Mouse (Mus musculus) gastrocnemius, postnatal 36 days (tissue): ENCODE measurements at regions not wholly inside any gene's neighbourhood (a gene's known extent, or its start where the extent isn't known, plus 50 kb on each side); places are given as distances from the start of the nearest gene placed in this dataset.

ENCODE experiments used
- DNase-seq, 2 experiments: peaks; one replicate each; pipeline ENCODE4 v3.0.0; 2022
- intact Hi-C: fragments of 180-260 bp; cut with DNase I; formaldehyde crosslinking; loops from one replicate; pipeline ENCODE4 v1.15.1; 2025

DNA sequence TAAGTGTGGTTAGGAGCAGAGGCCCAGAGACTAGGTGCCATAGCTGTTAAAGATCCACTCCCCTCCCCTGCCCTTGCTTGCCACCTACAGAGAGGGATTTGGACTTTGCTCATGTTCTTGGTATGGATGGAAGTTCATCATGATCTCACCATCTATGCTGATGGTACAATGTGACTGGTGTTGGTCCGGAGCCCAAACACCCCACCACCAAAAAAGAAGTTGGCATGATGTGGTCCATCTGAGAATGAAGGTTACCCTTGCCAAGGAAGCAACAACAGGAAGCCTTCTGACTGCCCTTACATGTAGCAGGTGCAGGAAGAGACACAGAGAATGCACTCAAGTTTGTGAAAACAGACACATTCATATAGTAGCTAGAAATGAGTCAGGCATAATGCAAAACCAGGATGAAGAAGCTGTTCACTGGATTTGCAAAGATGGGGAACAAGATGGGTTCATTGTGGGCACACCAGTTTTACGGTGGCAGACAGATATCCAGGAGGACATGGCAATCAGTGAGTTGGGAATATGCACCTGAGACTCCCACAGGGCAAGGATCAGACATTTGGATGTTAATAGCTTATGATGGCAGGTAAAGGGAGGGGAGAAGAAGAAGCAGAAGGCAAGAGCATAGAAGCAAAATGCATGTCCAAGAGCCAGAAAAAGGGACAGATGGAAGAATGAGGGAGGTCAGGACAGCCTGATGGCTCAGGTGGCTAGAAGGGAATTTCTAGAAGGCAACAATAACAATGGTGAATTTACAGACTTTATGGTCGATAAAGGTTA lies 420.8 kb downstream of the Prdm2 start:
- DNase-seq = no peak
- intact Hi-C loops = no loop called here

DNA sequence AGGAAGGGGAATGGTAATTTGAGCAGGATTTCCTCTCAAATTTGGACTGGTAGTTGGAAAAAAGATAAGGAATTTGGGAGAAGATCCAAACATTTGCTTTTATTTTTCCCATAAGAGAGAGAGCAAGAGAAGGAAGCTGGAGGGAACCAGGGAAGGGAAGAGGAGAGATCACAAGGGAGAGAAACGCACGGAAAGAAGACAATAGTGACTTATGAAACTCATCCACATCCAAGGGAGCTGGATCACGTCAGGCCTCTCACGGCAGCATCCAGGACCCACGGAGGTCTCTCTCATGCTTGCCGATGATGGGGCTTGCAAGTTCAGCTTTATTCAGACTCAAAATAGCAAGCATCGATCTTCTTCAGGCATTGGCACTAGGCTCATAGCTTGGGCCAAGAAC lies 423.7 kb downstream of the Prdm2 start:
- intact Hi-C loops = no loop called here

DNA sequence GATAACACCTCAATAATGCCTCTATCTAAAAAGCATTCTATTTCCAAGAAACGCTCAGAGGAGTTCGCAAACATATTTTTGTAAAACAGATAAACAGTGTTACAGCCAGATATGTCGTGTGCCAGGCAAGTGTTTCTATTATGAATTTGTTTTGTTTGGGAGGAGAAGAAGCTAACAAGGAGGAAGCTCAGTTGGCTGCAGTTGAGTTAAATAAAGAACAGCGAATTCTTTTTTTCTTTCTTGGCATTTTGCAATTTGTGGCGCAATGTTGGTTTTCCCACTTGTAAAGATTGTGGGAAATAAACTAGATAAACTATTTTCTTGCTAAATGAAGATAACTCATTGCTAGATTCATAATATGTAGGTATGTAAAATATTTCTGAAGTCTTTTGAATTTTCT lies 427.4 kb downstream of the Prdm2 start:
- no peak for DNase-seq
- intact Hi-C loops = no loop called here

More for the DNA sequence above, 423.7 kb downstream of the Prdm2 start:
- peak in 1 of 2 experiments; percentile 16 for DNase-seq

DNA sequence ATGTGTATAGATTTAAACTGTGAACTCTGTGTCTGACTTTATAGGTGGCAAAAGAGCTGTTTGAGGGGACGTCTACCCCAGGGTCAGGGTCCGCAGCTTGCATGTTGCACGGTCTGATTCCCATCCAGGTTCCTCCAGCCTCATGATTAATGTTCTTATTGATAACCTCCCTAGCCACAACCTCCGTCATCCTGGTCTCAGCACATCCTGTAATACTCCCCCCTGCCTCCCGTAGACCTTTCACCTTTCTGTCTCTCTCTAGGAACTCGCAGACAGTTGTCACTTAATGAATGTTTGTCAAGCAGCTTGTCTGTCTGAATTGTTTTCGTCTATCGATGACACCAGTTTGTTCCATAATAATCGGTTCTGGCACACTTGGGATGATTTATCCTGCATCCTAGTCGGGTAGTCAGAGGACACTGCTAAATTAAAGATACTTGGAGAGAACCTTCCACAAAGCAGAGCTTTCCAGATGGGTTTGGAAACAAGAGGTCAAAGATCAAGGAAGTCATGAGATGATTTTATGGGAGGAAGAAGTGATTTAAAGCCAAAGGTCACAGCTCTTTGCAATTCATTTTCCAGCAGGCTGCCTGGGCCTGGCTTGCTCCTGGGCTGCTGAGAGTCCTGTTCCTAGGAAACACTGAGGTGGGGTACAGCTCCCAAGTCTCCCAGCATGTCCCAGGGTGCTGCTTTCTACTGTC lies 435.9 kb downstream of the Prdm2 start:
- intact Hi-C loops = no loop called here
- DNase-seq = no peak

DNA sequence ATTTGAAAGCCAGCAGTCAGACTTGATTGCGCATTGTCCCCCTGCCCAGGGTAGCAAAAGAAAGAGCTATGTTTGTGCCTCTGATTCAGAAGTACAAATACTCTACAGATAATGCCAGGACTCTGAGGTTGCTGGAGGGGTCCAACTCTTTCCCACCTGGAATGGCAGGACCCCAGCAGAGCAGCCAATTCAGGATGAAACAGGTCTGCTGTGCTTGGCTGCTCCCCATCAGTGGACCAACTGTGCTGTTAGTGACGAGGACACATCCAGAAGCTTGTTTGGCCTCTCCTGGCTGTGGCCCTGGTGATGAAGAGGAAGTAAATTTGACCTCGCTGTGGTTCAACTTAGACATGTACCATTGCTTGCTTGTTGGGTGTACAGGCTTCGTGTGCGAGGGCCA lies 437.8 kb downstream of the Prdm2 start:
- intact Hi-C loops = no loop called here
- no peak for DNase-seq

DNA sequence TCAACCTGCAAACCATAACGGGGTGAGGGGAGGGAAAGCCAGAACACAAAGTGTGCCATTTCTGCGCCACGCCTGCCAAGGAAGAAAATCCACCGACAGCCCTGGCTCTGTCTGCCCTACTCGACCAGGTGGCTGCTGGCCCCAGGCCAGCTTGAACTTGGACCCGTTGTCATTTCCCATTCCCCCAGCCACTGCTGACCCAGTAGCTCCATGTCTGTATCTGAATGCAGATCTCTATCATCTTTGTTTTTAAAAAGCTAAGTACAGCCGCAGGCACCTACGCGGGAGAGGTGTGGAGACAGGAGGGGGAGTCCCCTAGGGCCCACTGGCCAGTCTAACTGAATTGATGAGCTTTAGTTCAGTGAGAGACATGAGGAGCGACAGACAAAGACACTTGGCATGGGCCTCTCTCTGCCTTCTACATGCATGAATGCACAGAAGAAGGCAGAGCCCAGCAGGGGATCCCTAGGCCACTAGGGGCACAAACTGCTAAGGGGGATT lies 439.1 kb downstream of the Prdm2 start:
- intact Hi-C loops = no loop called here
- no peak for DNase-seq

DNA sequence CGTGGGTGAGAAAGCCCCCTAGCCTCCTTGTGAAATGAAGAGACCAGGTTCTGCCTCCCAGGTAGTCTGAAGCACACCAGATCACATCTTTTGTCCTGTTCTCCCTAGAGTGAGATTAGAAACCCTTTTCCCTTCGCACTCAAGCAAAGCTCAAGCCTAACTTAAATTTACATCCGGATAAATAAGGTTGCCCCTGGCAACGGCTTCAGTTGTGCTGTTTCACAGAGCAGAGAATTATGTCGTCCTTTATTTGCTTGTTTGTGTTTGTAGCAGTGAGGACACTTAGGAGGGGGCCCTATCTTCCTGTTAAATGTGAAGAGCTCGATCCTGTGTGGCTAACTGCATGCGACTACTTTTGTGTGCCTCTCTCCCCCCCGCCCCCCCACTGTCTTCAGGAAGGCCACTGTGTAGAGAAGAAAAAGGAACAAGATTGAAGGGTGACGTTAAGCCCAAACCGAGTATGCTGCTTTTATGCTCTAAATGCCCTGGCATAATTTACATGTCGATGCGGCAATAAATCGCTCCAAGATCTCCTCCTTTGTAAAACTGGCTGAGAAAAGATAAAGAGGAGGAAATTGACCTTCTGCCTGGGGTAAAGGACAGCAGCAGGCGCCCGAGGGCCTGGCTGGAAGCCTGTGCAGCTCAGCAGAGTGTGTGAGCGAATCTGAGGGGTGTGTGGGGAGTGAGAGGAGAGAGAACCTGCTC lies 439.9 kb downstream of the Prdm2 start:
- intact Hi-C loops = no loop called here
- DNase-seq = no peak

DNA sequence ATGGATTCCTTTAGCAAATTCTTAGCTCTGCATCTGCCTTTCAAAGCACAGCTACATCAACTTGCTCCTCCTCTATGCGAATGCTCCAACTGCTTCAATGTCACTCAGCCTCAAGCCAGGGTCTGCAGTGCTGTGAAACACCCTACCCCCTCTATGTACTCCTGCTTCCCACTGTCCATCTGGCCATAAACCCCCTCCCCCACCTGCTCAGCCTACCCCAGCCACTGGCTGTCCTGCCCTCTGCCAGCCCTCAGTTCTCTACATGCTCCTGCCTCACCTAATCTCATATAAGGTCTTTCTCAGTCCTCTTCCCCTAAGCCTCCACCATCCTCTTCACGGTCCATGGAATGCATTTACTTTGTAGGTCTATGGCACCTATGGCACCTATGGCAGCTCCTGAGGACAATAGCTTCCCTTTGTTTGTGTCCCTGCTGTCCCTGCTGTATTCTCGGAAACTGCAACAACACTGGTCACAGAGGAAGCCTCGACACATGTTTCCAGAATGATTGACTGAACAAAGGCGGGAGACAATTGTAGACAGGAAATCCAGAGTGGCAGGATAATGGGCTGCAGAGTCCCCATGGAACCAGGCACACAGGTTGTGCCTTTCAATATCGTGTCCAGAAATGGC lies 441.2 kb downstream of the Prdm2 start:
- intact Hi-C loops = no loop called here

DNA sequence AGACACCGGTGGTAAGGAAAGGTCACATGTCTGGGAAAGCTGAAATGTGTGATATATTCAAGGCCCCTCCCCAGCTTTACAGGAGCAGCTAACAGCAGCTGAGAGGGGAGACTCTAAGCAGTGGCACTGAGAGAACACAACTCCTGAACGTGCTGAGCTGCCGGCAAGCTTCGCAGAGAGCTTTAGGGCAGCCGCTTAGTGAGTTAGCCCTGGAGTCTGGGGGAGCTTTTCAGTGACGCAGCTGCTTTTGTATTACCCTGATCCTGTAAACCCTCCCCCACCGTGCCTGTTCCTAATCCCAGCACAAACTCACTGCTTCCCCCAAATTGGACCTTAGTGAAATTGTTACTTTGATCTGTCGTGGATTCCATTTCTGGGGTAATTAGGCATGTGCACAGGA lies 442.6 kb downstream of the Prdm2 start:
- intact Hi-C loops = no loop called here
- DNase-seq = no peak

More for the DNA sequence above, 441.2 kb downstream of the Prdm2 start:
- no peak for DNase-seq

DNA sequence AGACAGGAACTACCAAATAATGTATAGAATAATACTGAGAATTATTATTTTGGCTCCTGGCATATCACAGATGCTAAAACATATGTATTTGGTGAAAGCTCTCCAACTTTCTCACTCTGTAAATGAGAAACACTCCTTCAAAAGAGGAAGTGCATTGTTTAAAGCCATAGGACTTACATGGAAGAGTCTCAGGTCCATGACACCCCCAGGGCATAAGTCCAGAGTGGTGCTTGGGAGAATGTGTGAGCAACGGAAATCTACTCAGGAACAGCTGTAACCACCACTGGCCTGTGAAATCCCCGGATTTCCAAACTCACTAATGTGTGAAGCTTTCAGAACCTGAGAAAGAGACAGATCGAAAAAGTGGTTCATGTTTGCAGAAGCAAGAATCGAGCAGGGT lies 445.1 kb downstream of the Prdm2 start:
- DNase-seq = no peak
- intact Hi-C loops = no loop called here

DNA sequence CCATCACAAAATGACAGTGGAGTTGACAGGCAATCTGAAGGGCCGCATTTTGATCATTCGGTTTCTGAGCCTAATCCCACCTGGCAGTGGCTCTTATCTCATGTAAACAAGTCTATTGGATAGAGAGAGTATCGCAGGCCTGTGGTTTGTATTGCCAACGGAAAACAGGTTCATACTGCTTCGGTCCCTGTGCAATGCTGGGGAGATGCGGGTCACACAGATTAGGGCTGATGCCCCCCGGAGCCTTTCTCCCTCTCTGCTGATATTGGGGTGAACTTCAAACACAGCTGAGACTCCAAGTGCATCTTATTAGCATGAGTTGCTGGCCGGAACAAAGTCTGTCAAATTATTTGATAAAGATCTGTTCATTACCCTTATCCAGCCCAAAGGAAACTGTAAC lies 451.2 kb downstream of the Prdm2 start:
- intact Hi-C loops = no loop called here
- DNase-seq = no peak

DNA sequence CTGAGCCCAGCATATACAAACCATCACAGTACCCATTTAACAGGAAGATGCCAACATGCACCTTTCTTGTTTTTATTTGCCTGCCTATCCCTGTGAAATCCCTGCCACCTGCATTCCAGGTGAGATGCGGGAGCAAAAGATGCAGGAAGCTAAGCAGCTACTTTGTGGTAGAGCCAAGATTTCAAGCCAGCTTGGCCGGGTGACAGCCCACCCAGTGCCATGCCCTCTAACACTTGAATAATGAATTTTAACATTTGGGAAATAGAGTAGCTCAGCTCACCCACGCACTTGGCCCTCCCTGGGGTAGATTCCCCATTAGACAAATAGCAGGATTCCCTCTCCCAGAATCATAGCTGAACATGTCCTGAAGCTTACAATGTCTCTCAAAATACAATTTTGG lies 454.7 kb downstream of the Prdm2 start:
- DNase-seq = no peak
- intact Hi-C loops = no loop called here

DNA sequence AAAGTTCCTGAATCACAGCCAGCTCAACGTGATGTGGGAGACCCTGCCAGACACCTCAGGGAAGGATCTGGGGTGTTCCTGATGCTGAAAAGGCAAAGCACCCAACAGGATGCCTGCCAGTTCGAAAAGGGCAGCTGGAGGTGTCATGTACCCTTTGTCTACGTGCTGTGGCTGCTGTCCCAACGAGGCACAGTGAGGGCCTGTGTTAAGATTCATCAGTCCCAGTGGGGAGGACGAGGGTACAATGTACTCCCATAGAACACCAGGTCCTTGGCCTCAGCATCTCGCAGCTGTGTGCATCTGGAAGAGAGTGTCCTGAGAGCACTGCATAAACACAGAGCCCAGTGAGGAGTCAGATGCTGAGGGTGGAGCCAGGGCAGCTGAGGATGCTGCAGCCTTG lies 456.5 kb downstream of the Prdm2 start:
- intact Hi-C loops = no loop called here
- DNase-seq = peak; percentile 49 to 50

DNA sequence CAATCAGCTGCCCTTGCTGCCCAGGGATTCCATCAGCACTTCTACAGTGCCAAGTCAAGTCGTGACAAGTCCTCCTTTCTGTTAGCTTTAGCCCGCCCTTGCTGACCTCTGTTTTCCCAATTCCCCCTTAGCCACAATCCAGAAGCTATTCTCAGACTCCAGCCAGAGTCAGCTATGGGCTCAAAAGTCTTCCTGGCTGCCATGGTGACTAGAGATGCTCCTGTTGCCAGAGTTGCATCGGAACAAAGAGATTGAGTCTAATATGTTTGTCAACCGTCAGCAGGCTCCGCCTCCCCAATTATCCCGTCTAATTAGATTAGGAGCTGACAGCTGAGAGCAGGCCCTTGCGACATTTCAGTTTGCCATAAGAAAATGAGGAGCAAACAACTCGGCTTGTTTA lies 462.9 kb downstream of the Prdm2 start:
- no peak for DNase-seq
- intact Hi-C loops = no loop called here

DNA sequence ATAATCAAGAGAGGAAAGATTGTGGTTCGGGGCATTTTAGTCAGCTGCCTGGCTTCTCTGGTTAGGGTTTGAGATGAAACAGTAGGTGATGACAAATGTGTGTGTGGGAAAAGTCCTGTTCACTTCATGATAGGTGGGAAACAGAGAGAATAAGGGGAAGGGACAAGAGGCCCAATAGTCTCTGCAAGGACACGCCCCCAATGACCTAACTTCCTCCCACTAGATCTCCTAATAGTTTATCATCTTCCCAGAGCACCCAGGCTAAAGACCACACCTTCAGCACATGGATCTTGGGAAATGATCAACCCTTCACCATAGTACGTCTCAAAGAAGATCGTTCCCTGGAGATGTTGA lies 484.3 kb upstream of the Kazn start:
- DNase-seq = no peak

DNA sequence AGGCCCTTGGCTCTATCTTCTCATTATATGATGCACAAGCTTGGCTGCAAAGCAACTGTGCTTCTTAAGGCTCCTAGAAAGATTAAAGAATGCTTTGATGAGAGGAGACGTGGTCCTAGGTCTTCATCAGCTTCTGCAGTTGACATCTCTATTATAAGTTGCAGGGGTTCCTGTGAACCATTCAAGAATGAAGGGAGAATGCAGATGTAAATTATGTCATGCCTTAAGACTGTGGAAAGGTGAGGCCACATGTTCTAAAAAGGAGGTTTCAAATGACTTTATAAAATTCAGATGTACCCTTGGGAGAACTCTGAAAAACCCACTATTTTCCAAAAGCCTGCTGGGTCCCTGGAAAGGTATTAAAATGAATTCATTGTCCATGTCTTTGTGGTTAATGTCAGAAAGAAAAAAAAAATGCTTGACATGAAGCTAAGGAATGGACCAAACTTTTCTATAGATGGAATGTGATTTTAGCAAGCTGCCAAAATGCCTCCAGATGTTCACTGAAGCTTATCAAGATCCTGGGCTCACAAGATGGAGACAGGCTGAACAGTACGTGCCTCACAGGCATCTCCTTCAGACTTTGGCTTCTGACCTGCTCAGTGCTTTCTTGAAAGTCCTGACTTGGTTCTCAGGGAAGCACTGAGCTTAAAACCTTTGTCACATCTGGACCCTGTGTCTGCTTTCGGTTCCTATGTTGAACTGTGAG lies 483.8 kb upstream of the Kazn start:
- no peak for DNase-seq
- intact Hi-C loops = no loop called here

More for the DNA sequence above, 484.3 kb upstream of the Kazn start:
- intact Hi-C loops = no loop called here

DNA sequence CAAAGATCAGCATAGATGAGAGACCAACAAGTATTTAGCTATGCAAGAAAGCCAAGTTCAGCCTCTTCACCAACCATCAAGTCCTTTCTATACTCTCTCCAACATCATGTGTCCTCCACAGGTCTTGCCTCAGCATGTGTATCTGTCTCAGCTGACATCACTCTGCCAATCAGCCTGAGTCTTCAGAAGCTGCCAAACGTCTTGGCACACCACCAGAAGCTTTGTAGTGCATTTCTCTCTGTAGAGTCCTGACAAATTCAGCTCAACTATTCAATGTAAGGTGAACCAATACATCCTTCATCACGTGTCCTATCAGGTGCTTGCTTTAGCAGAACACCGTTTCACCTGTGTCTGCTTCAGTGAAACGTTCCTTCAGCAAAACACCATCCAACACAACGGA lies 462.4 kb upstream of the Kazn start:
- DNase-seq = no peak

DNA sequence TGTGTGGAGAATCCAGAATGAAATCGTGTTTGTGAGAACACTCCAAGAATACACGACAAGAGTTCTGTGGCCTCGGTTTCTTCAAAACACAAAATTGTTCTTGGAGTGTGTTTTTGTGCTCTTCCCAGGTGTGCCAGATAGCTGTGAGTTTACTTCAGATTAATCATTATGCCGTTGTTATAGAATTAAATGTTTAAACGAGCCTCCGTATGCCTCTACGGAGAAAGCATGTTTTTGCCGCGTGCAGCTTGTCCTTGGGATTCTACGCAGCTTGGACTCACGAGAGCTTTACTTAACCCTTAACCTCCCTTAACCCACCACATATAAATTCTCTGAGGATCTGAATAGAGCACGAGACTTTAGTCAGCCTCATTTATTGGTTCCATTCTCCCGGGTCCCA lies 455.7 kb upstream of the Kazn start:
- no peak for DNase-seq
- intact Hi-C loops = no loop called here

More for the DNA sequence above, 462.4 kb upstream of the Kazn start:
- intact Hi-C loops = no loop called here

DNA sequence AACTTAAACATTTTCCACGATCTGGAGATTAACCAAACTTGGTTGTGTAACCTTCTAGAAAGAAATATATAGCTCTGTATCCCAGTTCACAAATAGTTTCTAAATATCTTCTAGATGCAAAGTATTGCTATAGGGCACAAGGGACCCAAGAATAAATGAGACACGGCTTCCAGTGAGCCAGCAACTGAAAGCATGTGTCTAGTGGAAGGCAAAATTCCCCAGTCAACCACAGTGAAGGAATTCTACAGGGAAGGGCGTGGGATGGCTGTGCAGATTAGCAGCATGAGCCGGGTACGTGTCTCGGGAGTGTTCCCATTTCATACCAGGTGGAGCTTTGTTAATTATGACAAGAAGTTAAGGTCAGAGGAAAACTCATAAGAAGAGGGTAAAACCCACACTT lies 449.0 kb upstream of the Kazn start:
- no peak for DNase-seq
- intact Hi-C loops = no loop called here

DNA sequence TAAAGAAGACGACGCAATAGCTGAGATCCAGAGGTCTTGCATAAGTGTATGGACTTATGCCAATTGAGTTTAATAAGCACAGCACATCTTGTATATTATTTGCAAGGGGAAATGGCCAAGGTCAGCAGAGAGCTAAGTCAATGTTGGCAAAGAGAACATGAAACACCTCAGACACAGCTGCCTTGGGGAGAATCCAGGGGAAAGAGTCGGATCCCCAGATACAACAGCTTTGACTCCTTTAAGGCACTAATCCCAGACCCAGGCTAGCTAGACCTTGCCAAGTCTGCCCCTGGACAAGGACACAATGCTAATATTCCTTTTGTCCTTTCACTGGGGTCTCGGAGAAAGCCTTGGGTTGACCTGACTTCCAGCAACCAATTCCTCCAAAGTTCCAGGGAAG lies 438.2 kb upstream of the Kazn start:
- peak in 1 of 2 experiments; percentile 38 for DNase-seq
- intact Hi-C loops = no loop called here
